Mouse (Mus musculus) T-cell, adult 66 days (primary cell): ENCODE results near the gene Rint1. TPM values are rescaled to one million over a fixed set of nuclear protein-coding genes. Genes with fewer than 3 reads are reported as not detected.

Experiments used
- total RNA-seq, 2 experiments: library from RNA; stranded (reverse); gene quantifications; 3 replicates in 1 of 2; 4 replicates in 1 of 2; pipeline ENCODE4 v1.2.4; 2023

Rint1 gene
- 10 to 100 TPM; 33.1 to 35.5 TPM for total RNA-seq

GRCm38 (mm10) chr5:23787536-23788389, at the start of gene Rint1:
Gene Rint1 (plus strand): TSS chr5:23787711.

GRCm38 (mm10) chr5:23782931-23783877, 4.3 kb upstream of the Rint1 start, which contains the start of gene Pus7:
Gene Pus7 (minus strand): TSS chr5:23783711.

GRCm38 (mm10) chr5:23843674-23844530, 56.4 kb downstream of the Rint1 start, which contains the start of gene Tomm7:
Gene Tomm7 (minus strand): TSS chr5:23844161.

Other genes with a start within 250 kb of the Rint1 start
- gene Srpk2, start 103.1 kb upstream of the Rint1 start, total RNA-seq, result 100 to 1,000 TPM; 125 to 134 TPM
- 10 to 100 TPM; 31.7 to 41.0 TPM for gene Pus7, start 4.0 kb upstream of the Rint1 start, total RNA-seq
- gene Tomm7, start 56.5 kb downstream of the Rint1 start, total RNA-seq, result 10 to 100 TPM; 48.2 to 58.8 TPM
- 10 to 100 TPM; 19.1 to 23.5 TPM for gene Fam126a, start 243.0 kb downstream of the Rint1 start, total RNA-seq